Mouse (Mus musculus): ENCODE data around the gene Gm11096. TPM values are rescaled to one million over a fixed set of nuclear protein-coding genes. Genes with fewer than 3 reads are reported as not detected.

Gm11096 gene
- polyA plus RNA-seq, 1 experiment, result not detected

- 64% methylated on average over 3 of the region's 3 CpGs for WGBS
- Histone ChIP-seq H3K4me3 (replicated peaks; ENCODE audit: insufficient read depth, low read depth, low read length) (no peak overlapping the region), H3K4me1 (ENCODE audit: control insufficient read depth, insufficient read depth, low read length) (0 out of 2 replicates have a peak, but pooled peaks cover under 1% of the 10 kb centered on the region), H3K27ac (ENCODE audit: insufficient read depth, low read length) (no peak overlapping the region), H3K27me3 (ENCODE audit: control insufficient read depth, insufficient read depth, low read length) (no peaks in the 10 kb centered on the region)
- DNase-seq, result no peak
- no peak for TF ChIP-seq POLR2A (IDR thresholded peaks at IDR 0.05; ENCODE audit: borderline replicate concordance, insufficient read depth, low read length)
- no peak for TF ChIP-seq CTCF (IDR thresholded peaks at IDR 0.05; ENCODE audit: borderline replicate concordance, insufficient read depth, low read depth, low read length)
Measured at GRCm38 (mm10) chr17:81455269-81455668, 13.7 kb downstream of the Gm11096 start.

GRCm38 (mm10) chr17:81455977-81456376, 14.4 kb downstream of the Gm11096 start:
- TF ChIP-seq POLR2A (IDR thresholded peaks at IDR 0.05; ENCODE audit: borderline replicate concordance, insufficient read depth, low read length) (no peak), CTCF (IDR thresholded peaks at IDR 0.05; ENCODE audit: borderline replicate concordance, insufficient read depth, low read depth, low read length) (no peak)
- Histone ChIP-seq H3K27me3 (ENCODE audit: control insufficient read depth, insufficient read depth, low read length) (no peaks in the 10 kb centered on the region), H3K4me3 (replicated peaks; ENCODE audit: insufficient read depth, low read depth, low read length) (no peak overlapping the region), H3K4me1 (ENCODE audit: control insufficient read depth, insufficient read depth, low read length) (0 out of 2 replicates have a peak, but pooled peaks cover 3% of the 10 kb centered on the region), H3K27ac (ENCODE audit: insufficient read depth, low read length) (no peak overlapping the region)
- DNase-seq, result no peak
- whole genome bisulfite sequencing, result 30% methylated on average over 7 of the region's 7 CpGs

GRCm38 (mm10) chr17:81459379-81459778, 17.8 kb downstream of the Gm11096 start:
- 93% methylated on average over 3 of the region's 3 CpGs for WGBS
- TF ChIP-seq CTCF (IDR thresholded peaks at IDR 0.05; ENCODE audit: borderline replicate concordance, insufficient read depth, low read depth, low read length) (no peak), POLR2A (IDR thresholded peaks at IDR 0.05; ENCODE audit: borderline replicate concordance, insufficient read depth, low read length) (no peak)
- no peak for DNase-seq
- Histone ChIP-seq H3K4me3 (replicated peaks; ENCODE audit: insufficient read depth, low read depth, low read length) (no peak overlapping the region), H3K4me1 (ENCODE audit: control insufficient read depth, insufficient read depth, low read length) (0 out of 2 replicates have a peak, but pooled peaks cover 3% of the 10 kb centered on the region), H3K27me3 (ENCODE audit: control insufficient read depth, insufficient read depth, low read length) (no peaks in the 10 kb centered on the region), H3K27ac (ENCODE audit: insufficient read depth, low read length) (no peak overlapping the region)

- Histone ChIP-seq H3K27me3 (ENCODE audit: control insufficient read depth, insufficient read depth, low read length) (no peaks in the 10 kb centered on the region), H3K4me1 (ENCODE audit: control insufficient read depth, insufficient read depth, low read length) (peaks cover 3% of the 10 kb centered on the region; the same call in 1 of the 2 replicates), H3K4me3 (replicated peaks; ENCODE audit: insufficient read depth, low read depth, low read length) (no peak overlapping the region), H3K27ac (ENCODE audit: insufficient read depth, low read length) (no peak overlapping the region)
- 78% methylated on average over 5 of the region's 5 CpGs for WGBS
- TF ChIP-seq CTCF (IDR thresholded peaks at IDR 0.05; ENCODE audit: borderline replicate concordance, insufficient read depth, low read depth, low read length) (no peak), POLR2A (IDR thresholded peaks at IDR 0.05; ENCODE audit: borderline replicate concordance, insufficient read depth, low read length) (no peak)
- no peak for DNase-seq
Measured at GRCm38 (mm10) chr17:81468941-81469340, 27.4 kb downstream of the Gm11096 start.

- peak in 1 of 2 experiments; percentile 65 for DNase-seq
- Histone ChIP-seq H3K27me3 (ENCODE audit: control insufficient read depth, insufficient read depth, low read length) (no peaks in the 10 kb centered on the region), H3K27ac (ENCODE audit: insufficient read depth, low read length) (no peak overlapping the region), H3K4me1 (ENCODE audit: control insufficient read depth, insufficient read depth, low read length) (peaks cover 3% of the 10 kb centered on the region; the same call in 1 of the 2 replicates), H3K4me3 (replicated peaks; ENCODE audit: insufficient read depth, low read depth, low read length) (no peak overlapping the region)
- TF ChIP-seq POLR2A (IDR thresholded peaks at IDR 0.05; ENCODE audit: borderline replicate concordance, insufficient read depth, low read length) (no peak), CTCF (IDR thresholded peaks at IDR 0.05; ENCODE audit: borderline replicate concordance, insufficient read depth, low read depth, low read length) (no peak)
- 16% methylated on average over 3 of the region's 3 CpGs for WGBS
Measured at GRCm38 (mm10) chr17:81473363-81473762, 31.8 kb downstream of the Gm11096 start.

- peak in 1 of 2 experiments; percentile 34 for DNase-seq
- 91% methylated on average over 1 of the region's 1 CpGs for WGBS
- Histone ChIP-seq H3K4me3 (replicated peaks; ENCODE audit: insufficient read depth, low read depth, low read length) (no peak overlapping the region), H3K27ac (ENCODE audit: insufficient read depth, low read length) (no peak overlapping the region), H3K4me1 (ENCODE audit: control insufficient read depth, insufficient read depth, low read length) (peaks cover 7% of the 10 kb centered on the region; the same call in 1 of the 2 replicates), H3K27me3 (ENCODE audit: control insufficient read depth, insufficient read depth, low read length) (no peaks in the 10 kb centered on the region)
- no peak for TF ChIP-seq POLR2A (IDR thresholded peaks at IDR 0.05; ENCODE audit: borderline replicate concordance, insufficient read depth, low read length)
- TF ChIP-seq CTCF (IDR thresholded peaks at IDR 0.05; ENCODE audit: borderline replicate concordance, insufficient read depth, low read depth, low read length), result no peak
Measured at GRCm38 (mm10) chr17:81477420-81477819, 35.9 kb downstream of the Gm11096 start.

- WGBS, result 94% methylated on average over 4 of the region's 4 CpGs
Measured at GRCm38 (mm10) chr17:81479807-81480206, 38.2 kb downstream of the Gm11096 start.

GRCm38 (mm10) chr17:81480351-81481161, 39.0 kb downstream of the Gm11096 start:
- Histone ChIP-seq H3K27me3 (ENCODE audit: control insufficient read depth, insufficient read depth, low read length) (no peaks in the 10 kb centered on the region), H3K4me1 (ENCODE audit: control insufficient read depth, insufficient read depth, low read length) (0 out of 2 replicates have a peak, but pooled peaks cover 3% of the 10 kb centered on the region), H3K4me3 (replicated peaks; ENCODE audit: insufficient read depth, low read depth, low read length) (no peak overlapping the region), H3K27ac (ENCODE audit: insufficient read depth, low read length) (no peak overlapping the region)
- TF ChIP-seq POLR2A (IDR thresholded peaks at IDR 0.05; ENCODE audit: borderline replicate concordance, insufficient read depth, low read length), result no peak
- TF ChIP-seq CTCF (IDR thresholded peaks at IDR 0.05; ENCODE audit: borderline replicate concordance, insufficient read depth, low read depth, low read length), result no peak
- peak; percentile 45 to 49 for DNase-seq
- WGBS, result 81% methylated on average over 21 of the region's 21 CpGs

More at GRCm38 (mm10) chr17:81479807-81480206, 38.2 kb downstream of the Gm11096 start:
- no peak overlapping the region for H3K4me3 ChIP-seq (replicated peaks; ENCODE audit: insufficient read depth, low read depth, low read length)
- H3K27ac ChIP-seq (ENCODE audit: insufficient read depth, low read length), result no peak overlapping the region
- no peaks in the 10 kb centered on the region for H3K27me3 ChIP-seq (ENCODE audit: control insufficient read depth, insufficient read depth, low read length)
- TF ChIP-seq CTCF (IDR thresholded peaks at IDR 0.05; ENCODE audit: borderline replicate concordance, insufficient read depth, low read depth, low read length) (no peak), POLR2A (IDR thresholded peaks at IDR 0.05; ENCODE audit: borderline replicate concordance, insufficient read depth, low read length) (no peak)
- 0 out of 2 replicates have a peak, but pooled peaks cover 3% of the 10 kb centered on the region for H3K4me1 ChIP-seq (ENCODE audit: control insufficient read depth, insufficient read depth, low read length)
- DNase-seq, result no peak

Measured in cerebellum, adult 2 months (tissue).